Mouse (Mus musculus): Measurements from ENCODE around the gene Zfyve27. TPM values are rescaled to one million over a fixed set of nuclear protein-coding genes. Genes with fewer than 3 reads are reported as not detected.

Zfyve27 gene
- polyA plus RNA-seq, 1 experiment, result 12.2 TPM

DNA sequence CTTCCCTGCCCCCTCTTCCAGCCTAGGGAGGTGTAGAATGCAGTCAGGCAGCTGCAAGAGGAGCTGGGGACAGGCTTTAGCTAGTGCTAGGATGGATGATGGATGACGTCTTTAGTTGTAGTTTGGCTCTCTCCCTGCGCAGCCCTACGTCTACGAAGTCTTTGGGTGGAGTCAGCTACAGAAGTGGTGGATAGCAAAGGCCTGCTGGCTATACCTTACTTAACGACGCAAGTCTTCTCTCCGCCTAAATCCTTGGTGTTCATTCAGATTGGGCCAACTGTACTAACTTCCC, 15.2 kb upstream of the Zfyve27 start:
- TF ChIP-seq GATA1 (IDR thresholded peaks at IDR 0.05; ENCODE audit: borderline replicate concordance, low read length), result no peak
- TF ChIP-seq FLI1 (IDR thresholded peaks at IDR 0.05; ENCODE audit: low read length), result no peak
- peaks cover 12% of the 10 kb centered on the region for H3K36me3 ChIP-seq (replicated peaks; ENCODE audit: low read length)
- peak overlapping the region; percentile 92 for H3K4me3 ChIP-seq (replicated peaks)
- H3K9me3 ChIP-seq, result no peaks in the 10 kb centered on the region
- H3K4me1 ChIP-seq, result peaks cover 78% of the 10 kb centered on the region
- peaks cover 12% of the 10 kb centered on the region for H3K27me3 ChIP-seq (replicated peaks)

DNA sequence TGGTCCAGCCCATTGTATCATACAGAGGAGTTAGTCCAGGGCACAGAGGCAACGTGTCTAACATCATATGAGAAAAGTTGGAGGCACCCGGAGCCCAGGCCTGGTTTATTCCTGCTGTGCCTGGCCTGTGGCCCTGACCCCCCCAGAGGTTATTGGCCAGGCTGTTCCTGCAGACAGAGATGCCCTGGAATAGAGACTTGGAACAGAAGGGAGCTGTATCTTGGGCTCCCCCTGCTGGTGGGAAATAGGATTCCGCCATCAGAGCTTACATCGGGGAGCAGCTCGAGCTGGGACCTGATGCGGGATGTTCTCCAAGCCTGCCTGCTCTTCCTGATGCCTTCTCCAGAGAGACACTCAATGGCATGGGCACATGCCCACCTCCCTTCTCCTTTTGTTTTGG, 11.8 kb upstream of the Zfyve27 start:
- TF ChIP-seq FLI1 (IDR thresholded peaks at IDR 0.05; ENCODE audit: low read length), result no peak
- TF ChIP-seq GATA1 (IDR thresholded peaks at IDR 0.05; ENCODE audit: borderline replicate concordance, low read length), result no peak
- peaks cover 14% of the 10 kb centered on the region for H3K27me3 ChIP-seq (replicated peaks)
- H3K4me1 ChIP-seq, result peaks cover 58% of the 10 kb centered on the region
- H3K36me3 ChIP-seq (replicated peaks; ENCODE audit: low read length), result peaks cover 12% of the 10 kb centered on the region
- H3K4me3 ChIP-seq (replicated peaks), result no peak overlapping the region
- H3K9me3 ChIP-seq, result no peaks in the 10 kb centered on the region

DNA sequence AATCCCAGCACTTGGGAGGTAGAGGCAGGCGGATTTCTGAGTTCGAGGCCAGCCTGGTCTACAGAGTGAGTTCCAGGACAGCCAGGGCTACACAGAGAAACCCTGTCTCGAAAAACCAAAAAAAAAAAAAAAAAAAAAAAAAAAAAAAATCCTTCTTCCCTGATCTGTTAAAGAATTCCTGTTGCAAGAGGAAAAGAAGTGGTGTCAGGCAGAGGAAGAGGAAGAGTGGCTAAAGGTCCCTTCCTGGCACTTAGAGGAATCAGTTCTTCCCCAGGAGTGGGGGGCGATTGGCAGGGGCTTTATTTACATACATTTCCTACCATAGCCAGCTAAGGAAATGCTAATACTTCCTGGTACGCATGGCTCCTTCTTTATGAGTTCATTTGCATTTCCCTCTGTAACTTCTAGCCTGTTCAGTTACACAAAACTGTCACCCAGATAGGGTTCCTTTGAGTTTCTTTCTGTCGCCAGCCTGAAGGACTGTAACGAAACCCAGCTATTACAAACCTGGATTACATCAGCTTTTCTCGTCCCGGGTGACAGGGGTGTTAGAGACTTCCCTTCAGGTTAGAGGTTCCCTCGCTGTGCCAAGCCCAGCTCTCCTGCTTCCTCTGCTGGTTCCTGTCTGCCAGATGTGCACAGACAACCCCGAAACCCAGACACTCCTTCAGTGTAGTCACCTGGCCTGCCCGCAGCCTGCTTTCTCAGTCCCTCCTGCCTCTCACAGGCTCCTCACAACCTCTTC, 6.1 kb upstream of the Zfyve27 start:
- Histone ChIP-seq H3K4me1 (peaks cover 18% of the 10 kb centered on the region), H3K4me3 (replicated peaks) (peak overlapping the region; percentile 34), H3K27me3 (replicated peaks) (peaks cover 1% of the 10 kb centered on the region), H3K9me3 (no peaks in the 10 kb centered on the region), H3K36me3 (replicated peaks; ENCODE audit: low read length) (no peaks in the 10 kb centered on the region)
- no peak for TF ChIP-seq GATA1 (IDR thresholded peaks at IDR 0.05; ENCODE audit: borderline replicate concordance, low read length)
- no peak for TF ChIP-seq FLI1 (IDR thresholded peaks at IDR 0.05; ENCODE audit: low read length)

DNA sequence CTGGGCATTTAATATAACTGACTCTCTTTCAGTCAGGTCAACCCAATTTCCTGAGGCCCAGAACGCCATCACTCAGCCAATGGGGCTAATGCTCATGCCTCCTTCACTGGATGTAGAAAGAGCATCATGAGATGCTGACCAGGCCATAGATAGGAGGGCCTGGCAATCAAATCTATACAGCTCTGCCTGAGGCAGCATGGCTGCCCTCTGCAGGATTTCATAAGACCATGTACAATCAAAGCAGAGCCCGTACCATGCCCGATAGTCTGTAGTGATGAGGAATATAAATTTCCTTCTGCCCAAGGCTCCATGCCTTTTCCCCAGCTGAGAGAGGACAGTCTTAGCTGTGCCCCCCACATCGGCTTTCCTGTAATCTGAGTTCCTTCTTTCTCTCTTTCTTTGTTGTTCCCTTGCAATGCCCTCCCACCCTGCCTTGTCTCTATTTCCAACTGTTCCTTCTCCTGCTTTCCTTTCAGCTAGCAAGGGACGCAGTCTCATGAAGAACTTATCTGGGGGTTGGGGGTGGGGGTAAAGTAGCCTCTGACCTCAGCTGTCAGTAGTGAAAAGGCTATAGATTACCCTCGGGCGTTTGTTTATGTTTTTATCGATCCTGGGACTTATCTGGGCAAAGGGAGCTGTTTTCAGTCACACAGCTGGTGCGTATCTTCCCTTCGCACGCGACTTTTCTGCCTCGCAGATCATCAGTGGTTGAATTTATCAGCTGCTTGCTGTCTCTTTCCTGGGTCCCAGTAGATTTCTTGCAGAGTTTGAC, 5.3 kb upstream of the Zfyve27 start:
- Histone ChIP-seq H3K4me1 (peaks cover 18% of the 10 kb centered on the region), H3K4me3 (replicated peaks) (no peak overlapping the region)

DNA sequence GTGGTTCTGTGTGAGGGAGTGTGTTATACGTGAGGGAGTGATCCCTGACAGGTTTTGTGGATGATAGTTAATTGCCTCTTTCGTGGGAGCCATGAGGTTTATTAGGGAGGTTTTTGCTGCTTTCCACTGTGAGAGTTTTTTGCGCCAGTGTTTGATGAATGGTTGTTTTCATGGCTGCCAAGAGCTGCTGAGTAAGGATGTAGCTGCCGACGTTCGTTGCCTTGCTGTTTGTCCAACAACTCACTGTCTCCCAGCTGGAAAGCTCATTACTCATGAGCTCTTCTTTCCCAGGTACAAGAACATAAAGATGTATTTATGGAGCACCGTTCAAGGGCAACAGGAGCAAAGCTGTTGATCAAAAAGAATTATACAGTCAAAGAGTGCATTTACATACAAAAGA, 437 bp downstream of the Zfyve27 start:
- no peak for TF ChIP-seq FLI1 (IDR thresholded peaks at IDR 0.05; ENCODE audit: low read length)
- no peak for TF ChIP-seq GATA1 (IDR thresholded peaks at IDR 0.05; ENCODE audit: borderline replicate concordance, low read length)
- Histone ChIP-seq H3K9me3 (no peaks in the 10 kb centered on the region), H3K4me1 (peaks cover 37% of the 10 kb centered on the region), H3K27me3 (replicated peaks) (peaks cover 9% of the 10 kb centered on the region), H3K36me3 (replicated peaks; ENCODE audit: low read length) (no peaks in the 10 kb centered on the region), H3K4me3 (replicated peaks) (no peak overlapping the region)

More for the DNA sequence above, 5.3 kb upstream of the Zfyve27 start:
- Histone ChIP-seq H3K9me3 (no peaks in the 10 kb centered on the region), H3K36me3 (replicated peaks; ENCODE audit: low read length) (no peaks in the 10 kb centered on the region), H3K27me3 (replicated peaks) (peaks cover 1% of the 10 kb centered on the region)
- TF ChIP-seq FLI1 (IDR thresholded peaks at IDR 0.05; ENCODE audit: low read length) (no peak), GATA1 (IDR thresholded peaks at IDR 0.05; ENCODE audit: borderline replicate concordance, low read length) (no peak)

DNA sequence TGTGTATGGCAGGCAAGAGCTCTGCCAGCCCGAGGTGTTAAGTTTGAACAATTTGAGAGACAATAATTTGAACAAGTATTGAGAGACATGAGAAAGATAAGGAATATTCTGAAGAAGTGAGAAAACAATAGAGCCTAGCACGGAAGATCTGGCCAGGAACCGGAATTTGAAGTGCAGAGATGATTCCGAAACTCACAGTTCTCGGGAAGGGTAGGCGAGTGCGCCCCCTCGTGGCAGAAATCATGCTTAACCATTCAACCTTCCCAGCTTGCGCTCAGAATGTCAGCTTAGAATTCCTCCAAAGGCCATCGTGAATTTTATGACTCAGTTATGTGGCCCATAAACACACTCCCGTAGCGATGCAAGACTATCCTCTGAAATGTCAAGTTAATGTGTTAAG, 2.4 kb downstream of the Zfyve27 start:
- TF ChIP-seq FLI1 (IDR thresholded peaks at IDR 0.05; ENCODE audit: low read length) (no peak), GATA1 (IDR thresholded peaks at IDR 0.05; ENCODE audit: borderline replicate concordance, low read length) (no peak)
- peaks cover 12% of the 10 kb centered on the region for H3K27me3 ChIP-seq (replicated peaks)
- H3K4me1 ChIP-seq, result peaks cover 53% of the 10 kb centered on the region
- H3K36me3 ChIP-seq (replicated peaks; ENCODE audit: low read length), result no peaks in the 10 kb centered on the region
- peak overlapping the region; percentile 77 for H3K4me3 ChIP-seq (replicated peaks)
- no peaks in the 10 kb centered on the region for H3K9me3 ChIP-seq

DNA sequence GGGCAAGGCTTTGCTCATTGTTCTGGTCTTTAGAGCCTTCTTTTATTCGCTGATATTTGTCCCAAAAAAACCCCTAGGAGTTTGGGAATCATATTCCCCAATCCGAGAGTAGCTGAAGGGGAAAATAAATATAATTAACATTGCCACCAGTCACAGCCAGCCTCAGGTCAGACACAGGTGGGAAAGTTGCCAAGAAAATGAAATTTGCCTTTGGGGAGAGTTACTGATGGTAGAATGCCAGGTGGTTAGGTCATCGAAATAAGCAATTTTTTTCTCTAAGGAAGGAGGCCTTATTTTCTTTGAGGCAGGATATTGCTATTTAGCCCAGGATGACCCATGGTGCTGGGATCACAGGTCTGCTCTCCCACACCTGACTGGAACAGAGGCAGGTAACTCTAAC, 3.0 kb downstream of the Zfyve27 start:
- H3K36me3 ChIP-seq (replicated peaks; ENCODE audit: low read length), result no peaks in the 10 kb centered on the region
- H3K4me1 ChIP-seq, result peaks cover 59% of the 10 kb centered on the region
- peaks cover 12% of the 10 kb centered on the region for H3K27me3 ChIP-seq (replicated peaks)
- no peak overlapping the region for H3K4me3 ChIP-seq (replicated peaks)
- no peak for TF ChIP-seq GATA1 (IDR thresholded peaks at IDR 0.05; ENCODE audit: borderline replicate concordance, low read length)
- no peak for TF ChIP-seq FLI1 (IDR thresholded peaks at IDR 0.05; ENCODE audit: low read length)
- no peaks in the 10 kb centered on the region for H3K9me3 ChIP-seq

DNA sequence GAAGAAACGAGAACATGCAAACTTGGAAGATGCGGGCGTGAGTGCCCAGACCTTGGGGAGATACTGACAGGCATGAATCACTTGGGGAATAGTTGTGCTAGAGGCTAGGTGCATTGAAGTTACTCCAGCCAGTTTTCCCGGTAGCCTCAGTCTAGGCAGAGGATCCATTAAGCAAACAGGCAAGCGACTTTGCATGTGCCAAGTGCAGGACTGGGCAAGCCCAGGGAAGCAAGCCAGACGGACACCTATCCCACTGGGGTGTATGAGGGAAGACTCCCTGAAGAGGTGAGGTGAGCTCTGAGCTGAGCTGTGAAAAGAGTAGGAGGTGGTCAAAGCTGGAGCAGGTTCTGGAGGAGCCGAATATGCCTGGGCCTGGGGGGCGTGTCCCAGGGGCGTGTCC, 3.7 kb downstream of the Zfyve27 start:
- Histone ChIP-seq H3K27me3 (replicated peaks) (peaks cover 12% of the 10 kb centered on the region), H3K9me3 (no peaks in the 10 kb centered on the region), H3K36me3 (replicated peaks; ENCODE audit: low read length) (no peaks in the 10 kb centered on the region), H3K4me3 (replicated peaks) (no peak overlapping the region), H3K4me1 (peaks cover 64% of the 10 kb centered on the region)
- TF ChIP-seq FLI1 (IDR thresholded peaks at IDR 0.05; ENCODE audit: low read length), result no peak
- no peak for TF ChIP-seq GATA1 (IDR thresholded peaks at IDR 0.05; ENCODE audit: borderline replicate concordance, low read length)

DNA sequence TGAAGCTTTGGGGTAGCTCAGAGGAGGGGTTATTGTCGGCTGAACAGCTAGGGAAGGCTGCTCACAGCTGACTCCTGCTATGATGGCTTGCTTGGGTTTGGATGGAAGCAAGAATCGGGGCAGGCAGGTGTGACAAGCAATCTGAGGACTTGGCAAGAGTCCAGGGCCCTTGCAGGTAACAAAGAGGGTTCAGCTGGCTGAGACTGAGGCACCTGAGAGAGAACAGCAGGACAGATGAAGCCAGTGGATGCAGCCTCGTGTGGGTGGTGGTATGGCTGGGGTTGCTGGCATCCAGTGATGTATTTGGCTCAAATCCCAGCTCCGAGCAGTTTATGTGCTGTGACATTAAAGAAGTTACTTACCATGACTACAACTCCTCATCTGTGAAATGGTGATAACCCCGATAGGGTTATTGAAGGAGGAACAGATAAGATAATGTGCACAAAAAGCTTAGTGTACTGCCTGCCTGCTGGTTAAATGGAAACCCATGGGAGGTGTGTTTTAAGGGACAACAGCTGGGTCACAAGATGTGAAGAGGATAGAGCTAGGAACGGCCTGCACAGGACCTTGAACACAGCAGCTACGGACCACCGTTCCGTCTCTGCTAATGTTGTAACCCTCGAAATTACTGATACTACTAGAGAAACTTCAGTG, 5.7 kb downstream of the Zfyve27 start:
- TF ChIP-seq FLI1 (IDR thresholded peaks at IDR 0.05; ENCODE audit: low read length), result no peak
- no peak for TF ChIP-seq GATA1 (IDR thresholded peaks at IDR 0.05; ENCODE audit: borderline replicate concordance, low read length)
- Histone ChIP-seq H3K9me3 (no peaks in the 10 kb centered on the region), H3K4me3 (replicated peaks) (peak overlapping the region; percentile 99), H3K36me3 (replicated peaks; ENCODE audit: low read length) (peaks cover 12% of the 10 kb centered on the region), H3K27me3 (replicated peaks) (peaks cover 12% of the 10 kb centered on the region), H3K4me1 (peaks cover 71% of the 10 kb centered on the region)
